Mouse (Mus musculus): ENCODE results near the gene Cbfb. TPM values are rescaled to one million over a fixed set of nuclear protein-coding genes. Genes with fewer than 3 reads are reported as not detected.

The Cbfb gene
- polyA plus RNA-seq, 1 experiment = 7.0 TPM

- no peak for DNase-seq (ENCODE audit: low read depth, low spot score)
- WGBS = under 1% methylated on average over 54 of the region's 54 CpGs
Observed at GRCm38 (mm10) chr8:105264024-105264982, 93.8 kb downstream of the Cbfb start, which contains the start of the genes Tradd and Fbxl8. TSS of gene Tradd (minus strand) at chr8:105264609. TSS of gene Fbxl8 (plus strand) at chr8:105264648.

- WGBS = 2% methylated on average over 10 of the region's 10 CpGs
- DNase-seq (ENCODE audit: low read depth, low spot score) = no peak
Observed at GRCm38 (mm10) chr8:105265128-105265527, 94.7 kb downstream of the Cbfb start.

- WGBS = 81% methylated on average over 13 of the region's 13 CpGs
- no peak for DNase-seq (ENCODE audit: low read depth, low spot score)
Observed at GRCm38 (mm10) chr8:105266775-105267174, 96.3 kb downstream of the Cbfb start.

Other genes starting within 250 kb of the Cbfb start
- gene Ces2e, start 244.4 kb upstream of the Cbfb start, polyA plus RNA-seq (2012; rRNA removed) = 458 and 877 TPM in 2 replicates
- 0.12 and 0.21 TPM in 2 replicates for gene Ces2f, start 223.3 kb upstream of the Cbfb start, polyA plus RNA-seq (2012; rRNA removed)
- 1.6 and 4.3 TPM in 2 replicates for gene Ces2g, start 209.0 kb upstream of the Cbfb start, polyA plus RNA-seq (2012; rRNA removed)
- 0.36 and 0.52 TPM in 2 replicates for gene Ces2h, start 169.8 kb upstream of the Cbfb start, polyA plus RNA-seq (2012; rRNA removed)
- 0.21 TPM in 1 of 2 replicates, not detected in the other for gene Ces3a, start 122.1 kb upstream of the Cbfb start, polyA plus RNA-seq (2012; rRNA removed)
- gene Ces3b, start 86.9 kb upstream of the Cbfb start, polyA plus RNA-seq (2012; rRNA removed) = not detected in 2 replicates
- gene Ces4a, start 38.9 kb upstream of the Cbfb start, polyA plus RNA-seq (2012; rRNA removed) = not detected in 2 replicates
- gene D230025D16Rik, start 54.5 kb downstream of the Cbfb start, polyA plus RNA-seq (2012; rRNA removed) = 13.0 and 14.5 TPM in 2 replicates
- 4.9 and 6.2 TPM in 2 replicates for gene B3gnt9, start 84.5 kb downstream of the Cbfb start, polyA plus RNA-seq (2012; rRNA removed)
- gene Tradd, start 93.9 kb downstream of the Cbfb start, polyA plus RNA-seq (2012; rRNA removed) = 57.4 and 64.0 TPM in 2 replicates
- 16.3 and 16.9 TPM in 2 replicates for gene Fbxl8, start 94.0 kb downstream of the Cbfb start, polyA plus RNA-seq (2012; rRNA removed)
- gene Hsf4, start 99.1 kb downstream of the Cbfb start, polyA plus RNA-seq (2012; rRNA removed) = 0.74 and 1.2 TPM in 2 replicates
- gene Nol3, start 105.5 kb downstream of the Cbfb start, polyA plus RNA-seq (2012; rRNA removed) = 0.82 and 0.88 TPM in 2 replicates
- gene 4931428F04Rik, start 119.2 kb downstream of the Cbfb start, polyA plus RNA-seq (2012; rRNA removed) = 1.7 and 2.0 TPM in 2 replicates
- gene Exoc3l, start 125.4 kb downstream of the Cbfb start, polyA plus RNA-seq (2012; rRNA removed) = 1.6 and 2.5 TPM in 2 replicates
- 147 and 149 TPM in 2 replicates for gene E2f4, start 127.0 kb downstream of the Cbfb start, polyA plus RNA-seq (2012; rRNA removed)
- gene Elmo3, start 134.9 kb downstream of the Cbfb start, polyA plus RNA-seq (2012; rRNA removed) = 65.9 and 82.0 TPM in 2 replicates
- 4.6 and 5.8 TPM in 2 replicates for gene Lrrc29, start 155.6 kb downstream of the Cbfb start, polyA plus RNA-seq (2012; rRNA removed)
- gene Tmem208, start 155.7 kb downstream of the Cbfb start, polyA plus RNA-seq (2012; rRNA removed) = 120 and 134 TPM in 2 replicates
- 20.1 and 28.9 TPM in 2 replicates for gene Fhod1, start 177.3 kb downstream of the Cbfb start, polyA plus RNA-seq (2012; rRNA removed)
- 2.7 and 4.0 TPM in 2 replicates for gene Slc9a5, start 178.2 kb downstream of the Cbfb start, polyA plus RNA-seq (2012; rRNA removed)
- gene Plekhg4, start 202.6 kb downstream of the Cbfb start, polyA plus RNA-seq (2012; rRNA removed) = 0.52 and 0.73 TPM in 2 replicates
- gene Kctd19, start 242.8 kb downstream of the Cbfb start, polyA plus RNA-seq (2012; rRNA removed) = 0.07 TPM in 1 of 2 replicates, not detected in the other
- 0.12 and 0.25 TPM in 2 replicates for gene Lrrc36, start 242.9 kb downstream of the Cbfb start, polyA plus RNA-seq (2012; rRNA removed)

Measured in large intestine, adult 2 months (tissue).